Mouse (Mus musculus) monocyte, adult 5-6 weeks (primary cell): ENCODE results near the gene Prrg2. TPM values are rescaled to one million over a fixed set of nuclear protein-coding genes. Genes with fewer than 3 reads are reported as not detected.
"Not testable (repeated sequence)": the region's sequence is repeated elsewhere in the genome, so short reads cannot be mapped to it uniquely, and the experiment has no call there.

Experiments
- ATAC-seq: fragments of 153-309, 156-312 bp; replicated peaks from 2 replicates; pipeline ENCODE4 v1.8.0; 2017; ENCODE audit warnings: mild to moderate bottlenecking; ENCODE audit not compliant: low TSS enrichment, insufficient number of reproducible peaks, severe bottlenecking, poor library complexity, low FRiP score
- total RNA-seq: library from RNA; stranded (forward); fragments of 200-1000, 200-491, 200-594 nt; gene quantifications from 3 replicates; pipeline ENCODE4 v1.2.3, GENCODE M21; 2017

Gene Prrg2
- total RNA-seq, 1 experiment from 2014 or later, result 12.8 TPM

DNA sequence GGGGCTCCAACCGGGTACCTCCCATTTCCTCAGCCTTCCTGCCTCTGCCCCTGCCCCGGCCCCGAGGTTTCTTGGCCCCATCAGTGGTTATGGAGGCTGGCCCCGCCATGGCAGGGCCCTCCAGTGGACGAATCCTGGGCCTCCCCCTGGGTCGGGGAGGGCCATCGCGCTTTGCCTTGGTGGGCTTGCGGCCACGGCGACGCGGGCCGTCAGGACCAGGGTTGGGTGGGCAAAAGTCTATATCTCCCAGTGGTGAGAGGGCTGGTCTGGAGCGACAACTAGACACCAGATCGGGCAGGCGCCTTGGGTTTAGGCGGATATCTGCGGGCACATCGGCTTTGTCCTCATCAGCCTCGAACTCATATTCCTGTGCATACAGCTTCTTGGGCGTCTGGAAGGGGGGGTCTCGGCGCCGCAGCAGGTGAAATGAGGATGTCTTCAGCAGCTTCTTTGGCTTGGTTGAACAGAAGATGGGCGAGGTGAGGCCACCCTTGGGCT, 15.6 kb downstream of the Prrg2 start:
- ATAC-seq, result no peak

DNA sequence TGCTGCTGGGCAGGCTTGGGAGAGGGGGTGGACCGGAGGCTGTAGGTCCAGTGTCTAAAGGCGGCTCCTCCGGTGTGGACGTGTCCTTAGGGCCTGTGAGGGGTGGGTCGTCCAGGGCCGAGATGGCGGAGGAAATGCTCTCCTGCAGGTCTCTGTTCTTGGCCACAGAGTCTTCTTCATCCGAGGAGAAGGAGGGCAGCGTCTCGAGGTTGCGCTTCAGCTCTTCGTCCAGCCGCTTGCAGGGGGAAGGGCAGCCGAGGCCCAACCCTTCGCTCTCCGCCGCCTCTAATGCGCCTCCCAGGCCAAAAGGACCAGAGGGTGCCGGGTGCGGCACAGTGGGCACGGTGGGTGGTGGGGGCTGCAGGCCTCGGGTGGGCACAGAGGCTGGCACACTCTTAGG, 16.7 kb downstream of the Prrg2 start:
- no peak for ATAC-seq

DNA sequence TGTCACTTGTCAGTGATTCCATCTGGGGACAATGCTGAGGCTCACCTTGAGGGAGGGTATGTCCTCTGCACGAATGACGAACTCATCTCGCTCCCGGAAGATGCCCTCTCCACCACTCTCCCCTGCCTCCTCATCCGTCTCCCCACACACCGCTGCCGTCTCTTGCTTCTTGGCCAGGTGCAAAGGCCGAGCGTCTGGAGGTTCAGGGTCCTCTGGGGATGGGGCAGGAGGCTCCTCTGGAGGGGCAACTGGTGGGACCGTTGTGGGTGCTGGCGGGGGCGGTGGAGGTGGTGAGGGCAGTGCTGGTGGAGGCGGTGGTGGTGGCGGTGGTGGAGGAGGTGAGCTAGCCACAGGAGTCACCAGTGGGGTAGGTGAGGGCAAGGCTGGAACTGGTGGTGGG, 19.2 kb downstream of the Prrg2 start:
- ATAC-seq, result no peak

DNA sequence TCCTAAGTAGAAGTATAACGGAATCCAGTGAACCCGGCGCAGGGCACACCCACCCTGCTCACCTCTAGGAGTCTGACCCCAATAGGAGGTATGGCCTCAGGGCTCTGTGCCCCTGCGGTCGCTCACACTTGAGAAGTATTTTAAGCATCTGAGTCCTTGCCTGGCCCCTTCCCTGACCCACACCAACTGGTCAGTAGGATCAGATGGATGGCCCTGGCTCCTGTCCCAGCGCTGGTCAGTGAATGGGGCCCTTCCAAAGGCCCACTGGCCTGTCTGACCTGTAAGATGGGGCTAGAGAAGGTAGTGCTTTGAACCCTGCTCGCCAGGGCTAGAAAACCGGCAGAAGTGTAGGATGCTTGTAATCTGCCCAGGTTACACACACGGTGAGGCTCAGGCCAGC, 21.6 kb downstream of the Prrg2 start:
- no peak for ATAC-seq

DNA sequence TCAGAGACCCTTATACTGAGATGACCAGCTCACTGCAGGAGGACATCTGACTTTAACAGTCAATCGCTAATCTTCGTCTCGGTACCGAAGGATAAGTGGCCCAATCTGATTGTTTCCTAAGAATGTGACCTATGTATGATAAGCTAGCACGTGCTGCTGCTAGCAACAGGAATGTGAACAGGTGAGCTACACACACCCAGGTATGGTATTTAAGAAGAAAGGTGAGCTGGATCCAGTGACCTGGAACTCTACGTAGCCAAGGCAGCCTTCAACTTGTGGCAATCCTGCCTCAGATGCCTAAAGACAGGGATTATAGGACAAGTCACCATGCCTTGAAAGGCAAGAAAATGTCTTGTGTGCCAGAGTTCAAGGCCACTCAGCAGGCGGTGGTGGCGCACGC, 24.1 kb downstream of the Prrg2 start:
- ATAC-seq, result no peak

DNA sequence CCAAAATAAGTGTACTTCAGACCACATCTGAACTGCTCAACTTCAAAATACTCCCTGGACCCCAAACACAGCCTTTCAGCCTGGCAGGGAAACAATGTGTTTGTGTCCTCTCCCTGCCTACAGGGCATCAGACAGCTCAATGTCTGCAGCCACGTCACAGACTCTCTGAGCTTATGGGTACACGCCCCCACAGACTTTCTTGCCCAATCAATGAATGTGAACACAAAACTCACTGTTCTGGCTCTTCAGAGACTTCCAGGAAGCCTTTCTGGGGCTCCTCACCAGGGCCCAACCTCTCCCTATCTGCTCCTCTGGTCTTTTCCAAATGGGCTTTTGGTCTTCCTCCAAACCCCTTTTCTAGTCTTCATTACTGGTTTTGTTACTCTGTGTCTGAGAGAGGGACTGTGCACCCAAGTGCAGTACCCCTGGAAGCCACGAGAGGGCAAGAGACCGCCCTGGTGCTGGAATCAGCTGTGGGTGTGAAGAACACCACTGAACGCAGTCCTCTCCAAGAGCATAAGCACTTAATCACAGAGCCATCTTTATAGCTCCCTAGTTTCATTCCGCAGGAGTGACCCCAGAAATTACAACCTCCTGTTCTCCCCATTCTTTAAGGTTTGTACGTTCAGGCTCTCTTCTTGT, 24.6 kb downstream of the Prrg2 start:
- peak; percentile 80; the same call in 1 of the 2 replicates for ATAC-seq

DNA sequence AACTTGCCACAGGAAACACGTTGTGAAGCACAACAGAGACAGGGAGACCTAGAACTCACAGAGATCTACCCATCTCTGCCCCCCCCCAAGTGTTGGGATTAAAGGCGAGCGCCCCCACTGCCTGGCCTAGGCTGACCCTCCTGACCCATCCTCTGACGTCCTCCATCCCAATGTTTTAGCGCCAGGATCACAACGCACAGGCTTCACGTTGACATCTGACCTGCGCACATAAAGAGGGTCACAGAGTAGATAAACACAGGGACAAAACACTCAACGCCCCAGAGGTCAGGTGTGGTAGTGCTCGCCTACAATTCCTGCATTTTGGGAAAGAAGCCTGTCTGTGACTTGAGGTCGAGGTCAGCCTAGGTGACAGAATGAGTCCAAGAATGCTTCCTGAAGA, 25.8 kb downstream of the Prrg2 start:
- no peak for ATAC-seq

DNA sequence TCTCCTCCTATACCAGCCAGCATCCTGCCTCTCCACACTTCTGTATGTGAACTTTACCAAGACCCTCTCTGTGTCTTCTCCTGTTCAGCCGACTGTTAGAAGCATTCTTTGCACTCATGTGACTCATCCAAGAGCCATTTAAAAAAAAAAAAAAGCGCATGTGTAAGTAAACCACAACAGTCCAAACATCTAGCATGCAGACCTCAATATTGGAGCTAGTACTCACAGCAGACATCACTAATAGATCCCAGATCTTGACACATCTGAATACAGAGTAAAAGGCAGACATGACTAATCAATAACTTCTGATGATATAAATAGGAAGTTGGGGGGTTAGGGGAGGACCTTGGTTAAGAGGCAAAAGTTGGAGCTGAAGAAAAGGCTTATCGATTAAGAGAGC, 26.8 kb downstream of the Prrg2 start:
- no peak for ATAC-seq

DNA sequence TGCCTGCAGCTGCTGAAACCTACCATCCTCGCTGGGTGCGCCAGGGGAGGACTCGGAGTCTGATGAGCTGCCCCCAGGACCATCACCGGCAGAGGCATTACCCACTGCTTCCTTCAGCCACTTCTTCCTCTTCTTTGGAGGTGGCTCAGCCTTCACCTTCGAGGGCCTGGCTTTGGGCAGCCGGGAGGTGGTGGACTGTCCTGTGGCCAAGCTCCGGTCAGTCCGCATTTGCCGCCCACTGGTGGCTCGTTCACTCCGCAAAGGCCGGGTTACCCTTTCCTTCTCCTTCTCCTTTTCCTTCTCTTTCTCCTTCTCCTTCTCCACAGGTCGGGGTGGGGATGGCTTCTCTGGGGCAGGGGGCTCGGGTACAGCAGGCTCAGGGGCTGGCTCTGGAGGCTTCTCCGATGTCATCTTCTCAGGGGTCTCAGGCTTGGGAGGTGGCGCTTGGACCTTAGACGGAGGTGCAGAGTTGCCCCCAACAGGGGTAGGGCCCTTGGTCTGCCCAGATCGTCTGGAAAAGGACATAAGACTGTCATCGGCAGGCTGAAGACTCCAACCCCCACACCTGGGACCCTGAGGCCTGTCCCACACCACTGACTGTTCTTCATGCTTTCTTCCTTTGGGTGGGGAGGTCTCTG, 28.6 kb downstream of the Prrg2 start:
- ATAC-seq, result no peak

DNA sequence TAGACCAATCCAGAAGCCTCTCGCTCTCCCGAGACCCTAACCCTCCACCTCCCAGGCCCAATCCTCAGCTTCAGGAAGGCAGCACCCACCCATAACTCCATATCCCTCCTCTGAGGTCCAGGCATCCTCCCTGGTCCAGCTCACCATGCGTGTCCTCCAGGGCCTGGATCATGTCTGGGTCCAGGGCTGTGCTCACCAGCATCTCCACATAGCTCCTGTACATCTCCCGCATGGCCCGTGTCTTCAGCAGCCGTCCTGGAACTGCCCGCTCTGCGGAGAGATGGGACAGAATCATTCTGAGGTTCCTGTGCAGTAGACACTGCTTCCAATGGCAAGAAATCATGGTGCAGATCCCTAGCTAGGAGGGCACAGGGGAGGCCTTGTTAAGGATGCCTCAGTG, 31.6 kb downstream of the Prrg2 start:
- ATAC-seq, result no peak

DNA sequence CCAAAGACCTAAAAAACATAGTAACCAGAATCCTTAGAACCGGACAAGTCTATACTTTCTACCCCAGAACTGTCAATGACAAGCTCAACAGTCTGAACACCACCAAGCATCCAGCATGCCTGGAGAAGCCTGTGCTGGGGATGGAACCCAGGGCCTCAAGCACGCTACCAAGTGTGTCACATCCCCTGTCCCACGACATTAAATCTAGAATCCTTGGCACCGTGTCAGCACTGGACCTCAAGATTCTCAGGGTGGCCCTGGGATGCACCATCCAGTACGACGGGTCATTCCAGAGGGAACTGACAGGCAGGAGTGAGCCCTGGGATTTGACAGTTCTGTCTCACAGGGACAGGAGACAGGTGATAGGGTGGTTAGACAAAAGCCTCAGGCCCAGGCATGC, 32.5 kb downstream of the Prrg2 start:
- ATAC-seq, result no peak

DNA sequence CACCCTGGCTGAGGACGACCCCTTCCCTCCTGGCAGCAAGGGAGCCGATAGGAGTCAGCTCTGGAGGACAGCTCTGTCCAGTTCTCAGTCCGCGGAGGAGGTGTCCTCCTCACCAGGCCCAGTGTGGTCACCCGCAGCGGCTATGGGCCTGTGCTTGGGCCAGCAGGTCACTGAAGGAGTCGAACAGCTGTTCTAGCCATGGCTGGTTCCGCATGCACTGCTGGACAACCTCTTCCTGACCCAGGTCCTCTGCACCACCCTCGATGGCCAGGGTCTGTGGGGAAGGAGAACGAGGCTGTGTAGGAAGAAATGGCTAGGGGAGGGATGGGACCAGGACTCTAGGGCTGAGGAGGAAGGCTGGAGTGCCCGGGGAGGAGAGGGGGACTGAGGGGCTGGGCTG, 34.1 kb downstream of the Prrg2 start:
- no peak for ATAC-seq

DNA sequence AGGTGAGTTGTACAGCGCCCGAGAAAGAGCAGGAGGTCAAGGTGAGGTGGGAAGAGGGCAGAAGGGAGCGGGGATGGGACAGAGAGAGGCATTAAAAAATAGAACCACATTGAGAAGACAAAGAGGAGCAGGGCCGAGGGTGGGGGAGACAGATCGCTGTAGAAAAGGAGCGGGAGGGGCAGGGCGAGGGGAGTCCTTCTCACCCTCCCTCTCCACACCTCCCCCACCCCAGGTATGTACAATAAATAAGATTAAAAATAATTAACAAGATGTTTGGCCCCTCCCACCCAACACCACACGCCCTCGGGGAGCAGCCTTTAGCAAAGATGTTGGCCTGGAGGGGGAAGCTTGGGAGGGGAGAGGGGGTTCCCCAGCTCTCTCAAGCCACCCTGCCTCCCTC, 34.7 kb downstream of the Prrg2 start:
- no peak for ATAC-seq

DNA sequence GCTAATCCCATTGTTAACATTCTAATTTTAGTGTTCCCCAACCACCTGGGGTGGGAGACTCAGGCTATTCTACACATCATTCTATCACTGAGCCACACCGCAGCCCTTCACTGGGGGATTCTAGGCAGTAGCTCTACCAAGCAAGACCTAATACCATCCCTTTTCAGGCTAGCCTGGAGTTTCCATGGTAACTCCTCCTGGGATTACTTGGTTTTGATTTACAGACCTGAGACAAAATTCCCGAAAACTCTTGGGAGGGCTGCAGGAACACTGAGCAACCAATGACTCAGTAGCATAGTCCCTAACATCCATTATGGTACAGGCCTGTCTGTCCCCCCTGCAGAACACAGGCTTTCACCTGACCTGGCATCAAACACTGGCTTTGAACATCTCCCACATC, 36.2 kb downstream of the Prrg2 start:
- ATAC-seq, result no peak

DNA sequence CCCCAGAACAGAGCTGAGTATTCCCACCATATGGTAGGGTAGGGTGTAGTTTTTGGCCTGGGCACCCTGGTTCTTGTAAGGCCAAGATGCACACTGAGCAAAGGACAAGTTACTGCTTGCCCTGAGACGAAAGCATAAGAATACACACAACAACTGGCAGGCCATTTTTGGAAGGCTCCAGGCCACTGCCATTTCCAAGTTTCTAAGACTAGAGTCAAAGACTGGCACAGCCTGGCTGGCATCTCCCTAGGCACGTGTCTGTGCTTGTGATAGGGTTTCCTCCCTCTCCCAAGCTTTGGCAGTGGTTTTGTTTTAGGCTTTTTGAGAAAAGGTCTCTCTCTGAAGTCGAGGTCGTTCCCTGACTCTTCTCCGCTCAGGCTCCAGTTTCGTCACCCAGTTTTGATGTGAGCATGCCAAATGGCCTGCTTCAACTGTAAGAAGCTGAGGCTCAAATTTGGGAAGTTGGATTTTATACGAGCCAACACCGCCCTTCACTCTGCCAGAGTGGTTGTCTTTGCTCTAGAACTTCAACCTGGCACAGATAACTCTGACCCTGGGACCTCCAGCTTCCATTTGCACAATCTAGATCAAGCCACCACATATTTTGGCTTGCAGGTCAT, 36.8 kb downstream of the Prrg2 start:
- no peak for ATAC-seq

DNA sequence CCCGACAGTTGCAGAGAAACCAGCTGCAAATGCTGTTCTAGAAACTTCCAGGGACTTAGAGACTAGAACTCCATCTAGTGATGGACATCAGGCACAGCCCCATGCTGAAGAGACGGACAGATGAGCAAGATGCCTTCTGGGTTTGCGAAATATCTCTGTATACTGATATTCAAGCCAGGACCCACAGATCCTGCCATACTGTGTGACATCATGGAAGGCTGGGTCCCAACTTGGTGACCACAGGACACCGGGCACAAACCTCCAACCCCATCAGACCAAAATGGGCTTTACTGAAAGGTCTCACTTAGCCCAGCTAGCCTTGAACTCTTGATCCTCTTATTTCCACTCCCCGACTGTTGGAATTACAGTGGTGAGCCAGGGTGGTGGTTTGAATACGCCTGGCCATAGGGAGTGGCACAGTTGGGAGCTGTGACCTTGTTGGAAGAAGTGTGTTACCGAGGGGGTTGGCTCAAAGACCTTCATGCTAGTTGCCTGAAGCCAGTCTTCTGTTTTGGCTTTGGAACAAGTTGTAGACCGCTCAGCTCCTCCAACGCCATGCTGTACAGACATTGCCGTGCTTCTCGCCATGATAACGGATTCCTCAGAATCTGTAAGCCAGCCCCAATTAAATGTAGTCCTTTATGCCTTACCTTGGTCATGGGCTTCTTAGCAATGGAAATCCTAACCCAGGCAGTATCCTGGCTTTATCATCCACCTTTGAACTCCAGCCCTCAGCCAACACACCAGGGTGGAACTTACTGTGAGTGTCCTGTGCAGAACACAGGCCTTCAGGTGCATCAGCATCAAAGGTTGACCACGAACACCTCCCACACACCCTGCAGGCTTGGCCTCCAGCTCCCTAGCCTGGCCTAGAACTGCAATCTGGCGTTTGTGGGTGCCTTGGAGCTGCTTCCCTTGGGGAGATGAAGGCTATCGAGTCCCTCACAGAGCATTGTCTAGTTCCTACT, 37.9 kb downstream of the Prrg2 start:
- ATAC-seq, result no peak

DNA sequence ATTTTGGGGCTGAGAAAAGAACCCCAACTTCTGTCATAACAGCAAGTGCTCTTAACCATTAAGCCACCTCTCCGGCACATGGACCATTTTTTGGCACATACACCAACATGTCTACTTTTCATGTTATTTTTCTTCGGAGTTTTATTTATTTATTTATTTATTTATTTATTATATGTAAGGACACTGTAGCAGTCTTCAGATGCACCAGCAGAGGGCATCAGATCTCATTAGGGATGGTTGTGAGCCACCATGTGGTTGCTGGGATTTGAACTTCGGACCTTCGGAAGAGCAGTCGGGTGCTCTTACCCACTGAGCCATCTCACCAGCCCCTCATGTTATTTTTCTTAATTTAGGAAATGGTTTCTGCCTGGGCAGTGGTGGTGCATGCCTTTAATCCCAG, 38.8 kb downstream of the Prrg2 start:
- not testable (repeated sequence) for ATAC-seq

DNA sequence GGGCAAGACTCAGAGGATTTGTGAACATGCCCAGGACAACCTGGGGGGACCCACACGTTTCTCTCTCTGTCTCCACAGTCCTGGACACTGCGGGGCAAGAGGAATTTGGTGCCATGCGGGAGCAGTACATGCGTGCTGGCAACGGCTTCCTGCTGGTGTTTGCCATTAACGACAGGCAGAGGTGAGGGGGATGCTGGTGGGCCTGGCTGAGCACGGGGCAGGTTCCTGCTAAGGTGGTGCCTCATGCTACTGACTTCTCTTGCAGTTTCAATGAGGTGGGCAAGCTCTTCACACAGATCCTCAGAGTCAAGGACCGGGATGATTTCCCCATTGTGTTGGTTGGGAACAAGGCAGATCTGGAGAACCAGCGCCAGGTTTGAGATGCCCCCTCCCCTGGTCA, 42.3 kb downstream of the Prrg2 start:
- no peak for ATAC-seq

DNA sequence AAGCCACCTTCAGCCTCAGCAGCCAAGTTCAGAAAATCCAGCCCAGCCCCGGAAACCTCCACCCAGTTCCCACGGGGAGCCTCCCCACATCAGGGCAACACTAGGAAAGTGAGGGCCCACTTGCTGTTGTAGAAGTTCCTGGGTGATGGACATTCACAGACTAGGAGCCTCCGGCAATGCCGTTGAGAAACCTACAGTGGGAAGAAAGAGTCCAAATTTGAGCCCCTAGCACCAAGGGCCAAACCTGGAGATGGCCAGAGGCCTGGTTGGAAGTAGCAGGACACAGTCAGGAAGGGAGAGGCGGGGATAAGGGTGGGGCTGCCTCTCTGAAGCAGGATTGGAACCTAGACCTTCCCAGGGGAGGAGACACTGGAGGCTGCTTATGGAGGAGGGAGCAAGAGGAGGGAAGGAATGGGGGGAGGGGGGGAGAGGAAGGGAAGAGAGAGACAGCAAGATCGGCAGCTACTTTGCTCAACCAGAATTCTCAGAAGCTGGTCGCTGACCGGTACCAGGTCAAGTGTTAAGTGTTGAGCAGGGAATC, 43.4 kb downstream of the Prrg2 start:
- ATAC-seq, result no peak
